Mouse (Mus musculus) CD8-positive naive resting alpha-beta T cell, adult 2 months (primary cell): ENCODE results near the gene Jakmip3.

Experiments
- DNase-seq, 2 experiments: peaks; one replicate each; pipeline ENCODE4 v3.0.0; 2022; ENCODE audit warnings: low read depth in 2 of 2, low spot score in 2 of 2

Jakmip3 gene

DNA sequence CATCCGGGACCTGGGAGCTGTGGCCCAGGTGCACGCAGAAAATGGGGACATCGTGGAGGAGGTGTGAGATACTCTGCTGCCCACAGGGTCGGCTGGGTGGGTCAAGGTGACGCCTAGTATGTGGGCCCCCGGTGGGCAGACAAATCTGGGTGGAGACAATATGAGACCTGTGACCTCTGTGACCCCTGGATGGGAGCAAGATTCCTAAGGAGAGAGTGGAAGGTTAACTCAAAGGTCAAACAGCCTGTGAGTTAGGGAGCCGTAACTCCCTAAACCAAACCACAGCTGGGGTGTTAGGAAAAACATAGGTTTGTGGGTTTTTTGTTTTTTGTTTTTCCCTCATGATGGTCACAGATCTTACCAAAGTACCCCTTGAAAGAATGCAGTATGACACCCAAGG is 153.3 kb downstream of the Jakmip3 start:
- no peak for DNase-seq

- no peak for DNase-seq
Observed at GRCm38 (mm10) chr7:139094761-139095160, 154.2 kb downstream of the Jakmip3 start.

DNA sequence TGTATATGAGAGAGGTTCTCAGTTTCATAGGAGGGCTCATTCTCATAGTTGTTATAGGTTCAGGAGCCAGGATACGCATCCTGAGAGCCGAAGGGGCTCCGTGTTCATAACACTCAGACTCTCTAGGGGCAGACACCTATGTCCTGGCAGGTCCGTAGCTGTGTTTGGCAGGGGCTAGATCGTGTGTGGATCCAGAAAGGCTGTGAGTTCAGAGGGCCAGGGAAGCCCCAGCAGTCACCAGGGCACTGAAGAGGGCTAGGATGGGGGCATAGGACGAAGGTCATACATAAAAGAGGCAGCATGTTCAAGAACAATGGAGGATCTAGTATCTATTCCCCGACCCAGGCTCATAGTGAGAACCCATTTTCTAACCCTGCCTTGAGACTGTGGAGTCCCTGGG is 154.8 kb downstream of the Jakmip3 start:
- no peak for DNase-seq

DNA sequence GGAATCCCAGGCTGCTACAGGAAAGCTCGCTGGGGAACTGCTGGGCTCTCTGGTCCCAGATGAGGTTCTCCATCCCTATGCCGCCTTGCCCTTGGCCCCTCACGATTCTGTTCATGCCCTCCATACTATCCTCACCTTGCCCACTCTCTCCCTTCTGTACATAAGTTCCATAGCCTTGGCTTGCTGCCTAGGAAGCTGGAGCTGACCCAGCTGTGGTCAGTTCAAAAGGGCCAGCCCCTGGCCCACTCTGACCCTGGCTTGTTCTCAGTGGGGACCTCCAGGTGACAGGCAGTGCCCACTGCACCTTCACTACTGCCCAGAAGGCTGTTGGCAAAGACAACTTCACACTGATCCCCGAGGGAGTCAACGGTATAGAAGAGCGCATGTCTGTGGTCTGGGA is 155.9 kb downstream of the Jakmip3 start:
- no peak for DNase-seq

DNA sequence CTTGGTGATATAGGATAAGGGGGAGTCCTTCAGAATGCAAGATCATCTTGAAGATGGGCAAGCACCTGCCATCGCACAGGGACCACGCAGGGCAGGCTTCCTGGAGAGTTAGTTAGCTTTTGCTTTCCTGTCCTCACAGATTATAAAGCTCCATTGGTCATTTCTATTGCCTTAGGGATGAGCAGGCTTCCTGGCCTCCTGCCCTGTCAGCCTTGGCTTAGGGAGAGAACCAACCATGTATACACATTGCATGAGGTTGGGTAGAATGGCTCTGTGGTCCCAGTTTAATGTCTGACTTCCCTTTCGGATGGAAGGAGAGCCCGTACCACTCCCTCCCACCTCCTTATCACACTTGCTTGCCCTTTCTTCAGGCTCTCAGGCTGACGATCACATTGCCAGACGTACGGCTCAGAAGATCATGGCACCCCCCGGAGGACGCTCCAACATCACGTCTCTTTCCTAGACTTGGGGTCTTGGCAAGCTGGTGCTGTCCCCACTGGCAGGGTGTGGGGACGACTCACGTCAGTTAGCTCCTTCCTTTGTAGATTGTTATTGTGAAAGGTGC is 160.1 kb downstream of the Jakmip3 start:
- no peak for DNase-seq

GRCm38 (mm10) chr7:139101286-139101804 is 160.8 kb downstream of the Jakmip3 start:
- no peak for DNase-seq

- DNase-seq = no peak
Observed at GRCm38 (mm10) chr7:139101826-139102225, 161.3 kb downstream of the Jakmip3 start.

GRCm38 (mm10) chr7:139103960-139104381 is 163.4 kb downstream of the Jakmip3 start:
- no peak for DNase-seq

DNA sequence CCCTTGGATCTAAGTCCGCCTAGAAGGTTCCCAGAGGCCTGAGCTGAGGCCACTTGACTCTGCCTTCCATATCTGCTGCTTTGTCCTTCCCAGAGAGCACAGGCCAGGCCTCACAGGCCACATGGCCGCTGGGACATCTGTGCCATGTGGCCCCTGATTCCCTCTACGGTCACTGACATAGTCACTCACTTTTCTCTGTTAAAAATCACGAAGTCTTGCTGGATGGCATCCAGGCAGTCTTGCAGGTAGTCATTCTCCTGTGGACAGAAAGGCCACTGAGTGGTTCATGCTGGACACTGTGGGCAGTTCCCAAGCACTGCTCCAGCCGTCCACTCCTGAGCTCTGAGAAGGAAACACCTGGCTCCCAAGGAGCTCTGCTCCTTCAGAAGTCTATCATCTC is 164.5 kb downstream of the Jakmip3 start:
- DNase-seq = no peak

GRCm38 (mm10) chr7:139105705-139106104 is 165.2 kb downstream of the Jakmip3 start:
- DNase-seq = no peak

GRCm38 (mm10) chr7:139107908-139108650 is 167.5 kb downstream of the Jakmip3 start:
- DNase-seq = no peak

DNA sequence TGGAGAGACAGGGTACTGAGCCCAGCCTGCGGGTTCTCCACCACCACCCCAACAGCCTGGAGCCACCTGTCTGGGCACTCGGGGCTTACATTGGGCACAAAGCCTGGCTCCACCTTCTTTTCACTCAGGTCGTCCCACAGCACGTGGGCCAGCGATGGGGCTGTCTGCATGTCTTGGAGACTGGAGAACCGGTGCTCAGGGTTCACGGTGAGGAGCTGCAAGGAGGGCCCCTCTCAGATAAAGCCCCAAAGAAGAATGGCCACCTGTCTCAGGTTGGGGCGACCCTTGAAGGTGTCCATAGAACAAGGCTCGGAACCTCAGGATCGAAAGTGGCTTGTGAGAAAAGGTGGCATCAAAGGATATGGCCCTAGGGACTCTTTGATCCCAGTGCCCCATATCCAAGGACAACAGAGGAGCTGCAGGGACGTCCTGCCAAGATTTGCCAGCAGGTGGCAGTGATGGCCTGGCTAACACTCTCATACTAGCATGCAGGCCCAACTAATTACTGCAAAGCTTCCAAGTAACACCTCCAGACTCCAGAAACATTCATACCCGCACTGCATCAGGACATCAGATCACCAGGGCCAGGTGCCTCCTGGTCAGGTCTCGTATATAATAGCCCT is 178.7 kb downstream of the Jakmip3 start:
- DNase-seq = peak in 1 of 2 experiments; percentile 6

GRCm38 (mm10) chr7:139119775-139120153 is 179.2 kb downstream of the Jakmip3 start:
- DNase-seq = no peak

GRCm38 (mm10) chr7:139125881-139126280 is 185.4 kb downstream of the Jakmip3 start:
- DNase-seq = no peak

DNA sequence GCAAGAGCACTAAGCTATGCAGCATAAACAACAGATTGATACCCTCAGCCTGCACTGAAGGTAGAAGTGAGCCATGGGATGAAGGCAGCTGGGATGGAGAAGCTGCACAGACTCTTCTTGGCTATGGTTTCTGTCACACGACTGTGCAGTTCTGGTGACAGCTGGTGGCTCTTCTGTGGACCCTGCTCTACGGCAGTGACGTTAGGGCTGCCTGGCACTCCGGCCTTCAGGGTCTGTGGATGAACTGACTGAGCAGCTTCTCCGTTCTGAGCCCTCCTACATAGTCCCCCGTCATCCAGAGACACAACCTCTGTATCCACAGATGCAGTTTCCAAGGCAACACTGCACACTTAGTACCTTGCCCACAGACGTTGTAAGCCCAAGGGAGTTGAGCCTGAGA is 186.0 kb downstream of the Jakmip3 start:
- DNase-seq = no peak

GRCm38 (mm10) chr7:139128994-139129393 is 188.5 kb downstream of the Jakmip3 start:
- no peak for DNase-seq

- DNase-seq = no peak
Observed at GRCm38 (mm10) chr7:139130361-139130760, 189.8 kb downstream of the Jakmip3 start.

DNA sequence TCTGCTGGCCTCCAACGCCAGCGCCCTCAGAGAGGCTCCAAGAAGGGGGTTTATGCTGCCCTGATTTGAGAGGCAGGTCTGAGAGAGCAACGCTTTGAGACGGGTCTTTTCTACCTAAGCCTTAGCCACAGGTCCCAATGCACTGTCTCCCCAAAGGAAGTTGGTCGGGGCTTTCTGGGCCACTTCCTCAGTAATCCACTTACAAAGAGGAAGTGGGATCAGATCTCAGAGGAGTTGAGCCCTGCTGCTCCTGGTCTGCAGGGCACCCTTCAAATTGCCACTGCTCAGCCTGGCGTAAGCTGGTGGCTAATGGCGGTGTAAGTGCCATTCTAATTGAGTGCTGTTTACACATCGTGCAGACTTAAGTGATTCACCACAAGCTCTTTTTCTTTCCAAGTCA is 191.0 kb downstream of the Jakmip3 start:
- no peak for DNase-seq

DNA sequence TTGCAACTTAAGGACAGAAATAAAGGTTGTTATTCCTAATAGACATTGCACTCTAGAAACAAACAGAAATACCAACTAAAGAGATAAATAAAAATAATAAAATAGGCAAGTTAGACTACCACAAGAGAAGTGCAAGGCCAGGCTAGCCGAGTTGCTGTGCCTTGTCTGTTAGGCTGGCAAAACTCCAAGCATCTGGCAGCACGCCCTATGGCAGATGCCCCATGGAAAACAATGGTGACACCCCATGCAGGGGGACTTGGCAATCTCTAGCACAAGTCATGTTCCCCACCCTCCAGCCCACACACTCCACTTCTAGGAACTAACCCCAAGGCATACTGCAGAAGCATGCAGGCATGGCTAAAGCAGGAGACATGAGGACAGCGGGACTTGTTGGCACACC is 192.9 kb downstream of the Jakmip3 start:
- no peak for DNase-seq
